Mouse (Mus musculus): ENCODE measurements around the gene Agpat1. TPM values are rescaled to one million over a fixed set of nuclear protein-coding genes. Genes with fewer than 3 reads are reported as not detected.
A peak's percentile ranks its signal among the peaks of the same experiment; 100 is the strongest.

The Agpat1 gene
- polyA plus RNA-seq, 1 experiment from 2014 or later: 56.1 TPM

- Histone ChIP-seq H3K4me3 (replicated peaks; ENCODE audit: low read depth, low read length) (no peak overlapping the region), H3K9ac (ENCODE audit: low read depth, low read length) (0 out of 2 replicates have a peak overlapping the region, but pooled peaks have one; percentile 8), H3K4me2 (ENCODE audit: low read length) (no peak overlapping the region), H3K4me1 (replicated peaks; ENCODE audit: insufficient read depth, low read length) (peaks cover 6% of the 10 kb centered on the region), H3K27ac (no peak overlapping the region), H3K9me3 (replicated peaks; ENCODE audit: low read length) (no peaks in the 10 kb centered on the region), H3K27me3 (ENCODE audit: insufficient read depth, low read length) (no peaks in the 10 kb centered on the region), H3K36me3 (ENCODE audit: insufficient read depth, low read length) (no peaks in the 10 kb centered on the region)
- ATAC-seq (replicated peaks; ENCODE audit: low FRiP score, low read depth) (no peak), DNase-seq (ENCODE audit: low spot score) (no peak)
- 71% methylated on average over 4 of the region's 4 CpGs for WGBS
- no peak for TF ChIP-seq CTCF (IDR thresholded peaks at IDR 0.05; ENCODE audit: low read depth)
These were observed 34.1 kb upstream of the Agpat1 start for GRCm38 (mm10) chr17:34569919-34570318.

GRCm38 (mm10) chr17:34571875-34572274 is 32.2 kb upstream of the Agpat1 start:
- no peaks in the 10 kb centered on the region for H3K9me3 ChIP-seq (replicated peaks; ENCODE audit: low read length)
- no peak overlapping the region for H3K4me3 ChIP-seq (replicated peaks; ENCODE audit: low read depth, low read length)
- H3K27me3 ChIP-seq (ENCODE audit: insufficient read depth, low read length): no peaks in the 10 kb centered on the region
- H3K4me1 ChIP-seq (replicated peaks; ENCODE audit: insufficient read depth, low read length): no peaks in the 10 kb centered on the region
- DNase-seq (ENCODE audit: low spot score) (peak; percentile 22), ATAC-seq (replicated peaks; ENCODE audit: low FRiP score, low read depth) (no peak)
- H3K36me3 ChIP-seq (ENCODE audit: insufficient read depth, low read length): no peaks in the 10 kb centered on the region
- peak; percentile 71 for TF ChIP-seq CTCF (IDR thresholded peaks at IDR 0.05; ENCODE audit: low read depth)
- 22% methylated on average over 5 of the region's 5 CpGs for WGBS
- H3K9ac ChIP-seq (ENCODE audit: low read depth, low read length): no peak overlapping the region
- no peak overlapping the region for H3K4me2 ChIP-seq (ENCODE audit: low read length)
- no peak overlapping the region for H3K27ac ChIP-seq

GRCm38 (mm10) chr17:34572361-34572760 is 31.7 kb upstream of the Agpat1 start:
- H3K36me3 ChIP-seq (ENCODE audit: insufficient read depth, low read length): no peaks in the 10 kb centered on the region
- ATAC-seq (replicated peaks; ENCODE audit: low FRiP score, low read depth): no peak
- no peak overlapping the region for H3K4me3 ChIP-seq (replicated peaks; ENCODE audit: low read depth, low read length)
- no peak overlapping the region for H3K4me2 ChIP-seq (ENCODE audit: low read length)
- DNase-seq (ENCODE audit: low spot score): no peak
- H3K27ac ChIP-seq: no peak overlapping the region
- no peaks in the 10 kb centered on the region for H3K9me3 ChIP-seq (replicated peaks; ENCODE audit: low read length)
- no peak overlapping the region for H3K9ac ChIP-seq (ENCODE audit: low read depth, low read length)
- no peak for TF ChIP-seq CTCF (IDR thresholded peaks at IDR 0.05; ENCODE audit: low read depth)
- 29% methylated on average over 15 of the region's 15 CpGs for WGBS
- H3K27me3 ChIP-seq (ENCODE audit: insufficient read depth, low read length): no peaks in the 10 kb centered on the region
- H3K4me1 ChIP-seq (replicated peaks; ENCODE audit: insufficient read depth, low read length): no peaks in the 10 kb centered on the region

GRCm38 (mm10) chr17:34576577-34576976 is 27.5 kb upstream of the Agpat1 start:
- H3K9me3 ChIP-seq (replicated peaks; ENCODE audit: low read length): no peaks in the 10 kb centered on the region
- no peak overlapping the region for H3K4me2 ChIP-seq (ENCODE audit: low read length)
- H3K27me3 ChIP-seq (ENCODE audit: insufficient read depth, low read length): no peaks in the 10 kb centered on the region
- WGBS: 62% methylated on average over 5 of the region's 5 CpGs
- no peak overlapping the region for H3K4me3 ChIP-seq (replicated peaks; ENCODE audit: low read depth, low read length)
- no peaks in the 10 kb centered on the region for H3K4me1 ChIP-seq (replicated peaks; ENCODE audit: insufficient read depth, low read length)
- H3K9ac ChIP-seq (ENCODE audit: low read depth, low read length): no peak overlapping the region
- no peak overlapping the region for H3K27ac ChIP-seq
- TF ChIP-seq CTCF (IDR thresholded peaks at IDR 0.05; ENCODE audit: low read depth): no peak
- no peak for ATAC-seq (replicated peaks; ENCODE audit: low FRiP score, low read depth)
- no peak for DNase-seq (ENCODE audit: low spot score)
- no peaks in the 10 kb centered on the region for H3K36me3 ChIP-seq (ENCODE audit: insufficient read depth, low read length)

- no peak overlapping the region for H3K27ac ChIP-seq
- DNase-seq (ENCODE audit: low spot score) (no peak), ATAC-seq (replicated peaks; ENCODE audit: low FRiP score, low read depth) (no peak)
- no peak overlapping the region for H3K9ac ChIP-seq (ENCODE audit: low read depth, low read length)
- H3K4me3 ChIP-seq (replicated peaks; ENCODE audit: low read depth, low read length): no peak overlapping the region
- no peak for TF ChIP-seq CTCF (IDR thresholded peaks at IDR 0.05; ENCODE audit: low read depth)
- 90% methylated on average over 3 of the region's 3 CpGs for WGBS
- H3K36me3 ChIP-seq (ENCODE audit: insufficient read depth, low read length): no peaks in the 10 kb centered on the region
- H3K9me3 ChIP-seq (replicated peaks; ENCODE audit: low read length): no peaks in the 10 kb centered on the region
- no peak overlapping the region for H3K4me2 ChIP-seq (ENCODE audit: low read length)
- no peaks in the 10 kb centered on the region for H3K4me1 ChIP-seq (replicated peaks; ENCODE audit: insufficient read depth, low read length)
- H3K27me3 ChIP-seq (ENCODE audit: insufficient read depth, low read length): no peaks in the 10 kb centered on the region
These were observed 26.0 kb upstream of the Agpat1 start for GRCm38 (mm10) chr17:34578070-34578469.

GRCm38 (mm10) chr17:34582528-34582927 is 21.5 kb upstream of the Agpat1 start:
- Histone ChIP-seq H3K4me1 (replicated peaks; ENCODE audit: insufficient read depth, low read length) (peaks cover 4% of the 10 kb centered on the region), H3K9me3 (replicated peaks; ENCODE audit: low read length) (no peaks in the 10 kb centered on the region), H3K4me3 (replicated peaks; ENCODE audit: low read depth, low read length) (no peak overlapping the region), H3K27me3 (ENCODE audit: insufficient read depth, low read length) (no peaks in the 10 kb centered on the region), H3K36me3 (ENCODE audit: insufficient read depth, low read length) (no peaks in the 10 kb centered on the region), H3K4me2 (ENCODE audit: low read length) (no peak overlapping the region), H3K27ac (no peak overlapping the region), H3K9ac (ENCODE audit: low read depth, low read length) (no peak overlapping the region)
- DNase-seq (ENCODE audit: low spot score) (no peak), ATAC-seq (replicated peaks; ENCODE audit: low FRiP score, low read depth) (no peak)
- 82% methylated on average over 12 of the region's 12 CpGs for WGBS
- no peak for TF ChIP-seq CTCF (IDR thresholded peaks at IDR 0.05; ENCODE audit: low read depth)

- Histone ChIP-seq H3K4me1 (replicated peaks; ENCODE audit: insufficient read depth, low read length) (peaks cover 9% of the 10 kb centered on the region), H3K9ac (ENCODE audit: low read depth, low read length) (no peak overlapping the region), H3K27ac (no peak overlapping the region), H3K4me2 (ENCODE audit: low read length) (no peak overlapping the region), H3K4me3 (replicated peaks; ENCODE audit: low read depth, low read length) (no peak overlapping the region), H3K9me3 (replicated peaks; ENCODE audit: low read length) (no peaks in the 10 kb centered on the region), H3K36me3 (ENCODE audit: insufficient read depth, low read length) (no peaks in the 10 kb centered on the region), H3K27me3 (ENCODE audit: insufficient read depth, low read length) (no peaks in the 10 kb centered on the region)
- WGBS: 60% methylated on average over 7 of the region's 7 CpGs
- no peak for ATAC-seq (replicated peaks; ENCODE audit: low FRiP score, low read depth)
- TF ChIP-seq CTCF (IDR thresholded peaks at IDR 0.05; ENCODE audit: low read depth): no peak
- DNase-seq (ENCODE audit: low spot score): no peak
These were observed 20.7 kb upstream of the Agpat1 start for GRCm38 (mm10) chr17:34583397-34583796.

All from kidney, postnatal 0 days (tissue).